Mouse (Mus musculus) testis, adult 10 weeks (tissue): ENCODE results near the gene C2cd3. TPM values are rescaled to one million over a fixed set of nuclear protein-coding genes. Genes with fewer than 3 reads are reported as not detected.

Experiments used
- polyA plus RNA-seq: library from polyadenylated mRNA; stranded (reverse); fragments of 350-450 nt; fragmentation: Illumina TruSeq; extraction: RNeasy Lipid Tissue Mini Kit (QIAGEN cat#74804); gene quantifications from one replicate; pipeline ENCODE4 v1.2.3, GENCODE M21; 2014; ENCODE audit warnings: low read depth, low replicate concordance

Gene C2cd3
- polyA plus RNA-seq: 61.7 TPM

GRCm38 (mm10) chr7:100371495-100372451 lies at the start of gene C2cd3, which contains the start of gene Ppme1:
C2cd3 (plus strand) TSS chr7:100372233.
Ppme1 (minus strand) TSS chr7:100372307.

GRCm38 (mm10) chr7:100472777-100473176 lies 100.7 kb downstream of the C2cd3 start, which contains the start of gene Ucp3:
Ucp3 (plus strand) TSS chr7:100472990.

GRCm38 (mm10) chr7:100493117-100493483 lies 121.1 kb downstream of the C2cd3 start, which contains the start of gene Ucp2:
Ucp2 (plus strand) TSS chr7:100493337.

GRCm38 (mm10) chr7:100514573-100514972 lies 142.5 kb downstream of the C2cd3 start, which contains the start of gene Dnajb13:
Dnajb13 (minus strand) TSS chr7:100514960.

Other genes starting within 250 kb of the C2cd3 start
- gene Lipt2, start 213.0 kb upstream of the C2cd3 start, polyA plus RNA-seq: 4.4 TPM
- 273 TPM for gene Kcne3, start 195.7 kb upstream of the C2cd3 start, polyA plus RNA-seq
- 19.5 TPM for gene Pgm2l1, start 144.8 kb upstream of the C2cd3 start, polyA plus RNA-seq
- 0.14 TPM for gene P4ha3, start 86.7 kb upstream of the C2cd3 start, polyA plus RNA-seq
- gene Ppme1, start 74 bp downstream of the C2cd3 start, polyA plus RNA-seq: 93.7 TPM
- 0.18 TPM for gene Ucp3, start 100.8 kb downstream of the C2cd3 start, polyA plus RNA-seq
- 3.2 TPM for gene Ucp2, start 121.1 kb downstream of the C2cd3 start, polyA plus RNA-seq
- gene Dnajb13, start 142.7 kb downstream of the C2cd3 start, polyA plus RNA-seq: 209 TPM
- 28.1 TPM for gene Coa4, start 164.8 kb downstream of the C2cd3 start, polyA plus RNA-seq
- 138 TPM for gene Rab6a, start 235.2 kb downstream of the C2cd3 start, polyA plus RNA-seq
- gene Mrpl48, start 236.1 kb downstream of the C2cd3 start, polyA plus RNA-seq: 64.5 TPM